Mouse (Mus musculus): ENCODE data around the gene Sv2a.

The Sv2a gene

GRCm38 (mm10) chr3:96180727-96181477 is at the start of gene Sv2a:
TSS of gene Sv2a (plus strand) at chr3:96181151.
- CTCF ChIA-PET, result interaction anchor here (0.6 kb wide), 1 partner anchor 317 kb away, joined by 3 read pairs; no protein-coding TSS in a partner anchor

GRCm38 (mm10) chr3:96132478-96132877 is 48.5 kb upstream of the Sv2a start:
- CTCF ChIA-PET, result no interaction called here

DNA sequence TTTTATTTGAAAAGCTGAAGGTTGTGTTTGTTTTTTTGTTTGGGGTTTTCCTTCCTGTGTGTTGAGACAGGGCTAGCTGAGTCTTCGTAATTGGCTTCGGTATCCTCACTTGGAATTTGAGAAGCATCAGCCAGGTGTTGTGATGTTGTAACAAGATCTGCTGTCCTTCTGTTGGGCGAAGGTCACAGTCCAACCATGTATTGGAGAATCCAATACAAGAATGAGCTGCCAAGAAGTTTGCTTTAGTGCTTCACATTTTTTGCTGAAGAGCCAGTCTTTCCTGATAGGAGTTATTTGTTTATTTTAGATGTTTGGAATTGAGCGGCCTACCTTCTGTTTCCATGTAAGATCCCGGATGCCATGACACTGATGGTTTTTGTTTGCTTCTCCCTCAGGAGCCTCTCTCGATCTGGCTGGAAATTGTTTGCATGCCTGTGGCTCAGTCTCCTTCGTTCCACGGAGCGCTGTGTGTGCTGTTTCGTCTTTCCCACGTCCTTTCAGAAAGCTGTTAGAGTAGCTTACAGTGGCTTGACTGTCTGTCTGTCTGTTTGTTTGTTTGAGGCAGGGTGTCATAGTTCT is 47.5 kb upstream of the Sv2a start:
- CTCF ChIA-PET, result no interaction called here

GRCm38 (mm10) chr3:96135011-96135410 is 45.9 kb upstream of the Sv2a start:
- CTCF ChIA-PET, result interaction anchor here (0.6 kb wide), 1 partner anchor 441 kb away, joined by 4 read pairs; no protein-coding TSS in a partner anchor

- CTCF ChIA-PET, result interaction anchor here (1.0 to 2.4 kb wide), 7 partner anchors 22 to 89 kb away, joined by 3 to 12 read pairs (median 3); no protein-coding TSS in a partner anchor
These were observed 33.0 kb upstream of the Sv2a start for GRCm38 (mm10) chr3:96147950-96148349.

DNA sequence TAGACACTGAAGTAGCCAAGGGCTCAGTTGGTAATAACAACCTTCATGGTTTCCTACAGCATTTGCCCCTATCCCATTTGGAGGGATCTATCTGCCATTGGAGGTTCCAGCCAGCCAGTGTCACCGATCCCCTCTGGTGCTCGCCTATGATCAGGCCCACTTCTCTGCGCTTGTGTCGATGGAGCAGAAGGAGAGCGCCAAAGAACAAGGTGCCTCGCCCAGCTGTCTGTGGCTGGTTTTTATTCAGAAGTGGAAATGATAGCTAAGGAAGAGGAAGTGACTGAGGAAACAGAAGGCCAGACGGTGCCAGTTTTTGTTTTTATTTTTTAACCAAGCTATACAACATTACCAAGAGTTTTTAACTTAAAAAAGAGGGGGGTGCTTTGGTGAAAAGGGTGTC is 29.1 kb upstream of the Sv2a start:
- CTCF ChIA-PET, result interaction anchor here (0.6 kb wide), 1 partner anchor 225 kb away, joined by 3 read pairs; no protein-coding TSS in a partner anchor

GRCm38 (mm10) chr3:96152611-96153010 is 28.3 kb upstream of the Sv2a start:
- CTCF ChIA-PET, result interaction anchor here (0.7 to 1.5 kb wide), 2 partner anchors 73 to 94 kb away, joined by 3 read pairs; partner anchors contain the start of gene Vps45

DNA sequence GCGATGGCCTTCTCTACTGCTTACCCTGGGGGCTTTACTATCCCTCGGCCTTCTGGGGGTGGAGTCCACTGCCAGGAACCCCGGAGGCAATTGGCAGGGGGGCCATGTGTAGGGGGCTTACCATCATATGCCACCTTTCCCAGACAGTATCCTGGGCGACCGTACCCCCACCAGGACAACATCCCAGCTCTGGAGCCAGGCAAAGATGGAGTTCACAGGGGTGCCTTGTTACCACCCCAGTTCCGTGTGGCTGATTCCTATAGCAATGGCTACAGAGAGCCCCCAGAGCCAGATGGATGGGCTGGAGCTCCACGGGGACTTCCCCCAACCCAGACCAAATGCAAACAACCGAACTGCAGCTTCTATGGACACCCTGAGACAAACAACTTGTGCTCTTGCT is 25.4 kb upstream of the Sv2a start:
- CTCF ChIA-PET, result interaction anchor here (1.6 kb wide), 1 partner anchor 10 kb away, joined by 4 read pairs; no protein-coding TSS in a partner anchor

GRCm38 (mm10) chr3:96159820-96160219 is 21.1 kb upstream of the Sv2a start:
- CTCF ChIA-PET, result interaction anchor here (0.5 to 1.4 kb wide), 4 partner anchors 37 to 824 kb away, joined by 3 to 7 read pairs (median 4); no protein-coding TSS in a partner anchor

GRCm38 (mm10) chr3:96160222-96160802 is 20.6 kb upstream of the Sv2a start:
- CTCF ChIA-PET, result interaction anchor here (0.6 to 1.4 kb wide), 2 partner anchors 36 to 254 kb away, joined by 3 to 4 read pairs; no protein-coding TSS in a partner anchor

- CTCF ChIA-PET, result interaction anchor here (0.8 kb wide), 1 partner anchor 96 kb away, joined by 3 read pairs; no protein-coding TSS in a partner anchor
These were observed 20.0 kb upstream of the Sv2a start for GRCm38 (mm10) chr3:96160803-96161516.

GRCm38 (mm10) chr3:96161869-96162840 is 18.8 kb upstream of the Sv2a start, which contains the start of gene Mtmr11:
TSS of gene Mtmr11 (plus strand) at chr3:96162004.
- CTCF ChIA-PET, result interaction anchor here (0.8 to 1.0 kb wide), 2 partner anchors 17 to 98 kb away, joined by 3 read pairs; no protein-coding TSS in a partner anchor

DNA sequence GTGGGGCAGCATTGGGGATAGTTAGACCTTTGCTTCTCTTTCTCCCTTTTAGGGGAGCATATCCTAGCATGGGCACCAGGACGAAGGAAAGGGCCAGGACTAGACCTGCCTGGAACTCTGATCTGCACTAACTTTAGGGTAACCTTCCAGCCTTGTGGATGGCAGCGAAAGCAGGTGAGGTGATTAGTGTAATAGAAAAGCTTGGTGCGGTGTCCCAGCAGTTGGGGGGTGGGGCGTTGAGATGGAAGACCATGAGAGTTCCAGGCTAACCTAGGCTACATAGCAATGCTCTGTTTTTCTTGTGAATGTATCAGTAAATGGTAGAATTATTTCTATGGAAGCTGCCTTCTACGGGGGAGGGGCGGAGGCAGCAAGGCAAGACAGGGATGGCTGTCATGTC is 17.9 kb upstream of the Sv2a start:
- CTCF ChIA-PET, result no interaction called here

DNA sequence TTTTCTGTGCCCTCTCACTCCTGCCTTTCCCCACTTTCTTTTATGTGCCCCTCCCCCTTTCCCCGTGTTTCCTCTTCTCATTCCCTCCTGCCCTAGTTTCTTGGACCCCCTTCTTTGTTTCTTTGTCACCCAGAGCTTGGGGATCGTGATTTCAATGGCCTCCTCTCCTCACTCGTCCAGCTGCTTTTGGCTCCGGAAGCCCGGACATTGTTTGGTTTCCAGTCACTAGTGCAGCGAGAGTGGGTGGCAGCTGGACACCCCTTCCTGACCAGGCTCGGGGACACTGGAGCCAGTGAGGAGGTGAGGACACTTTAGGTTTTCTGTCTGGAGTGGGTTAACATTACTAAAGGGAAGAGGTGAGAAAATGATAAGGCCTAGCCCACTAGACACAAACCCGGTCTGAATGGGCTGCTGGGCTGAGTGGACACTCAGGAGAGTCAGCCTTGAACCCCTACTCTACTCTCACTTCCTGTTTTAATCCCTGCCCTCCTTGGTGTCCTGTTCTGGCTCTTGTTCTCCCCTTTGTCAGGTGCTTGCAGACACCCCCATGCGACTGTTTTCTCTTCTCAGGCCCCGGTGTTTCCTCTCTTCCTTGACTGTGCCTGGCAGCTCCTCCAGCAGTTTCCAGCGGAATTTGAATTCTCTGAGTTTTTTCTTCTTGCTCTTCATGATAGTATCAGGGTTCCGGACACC is 12.3 kb upstream of the Sv2a start:
- CTCF ChIA-PET, result no interaction called here

- CTCF ChIA-PET, result interaction anchor here (1.4 kb wide), 1 partner anchor 22 kb away, joined by 3 read pairs; no protein-coding TSS in a partner anchor
These were observed 10.7 kb upstream of the Sv2a start for GRCm38 (mm10) chr3:96170276-96170675.

DNA sequence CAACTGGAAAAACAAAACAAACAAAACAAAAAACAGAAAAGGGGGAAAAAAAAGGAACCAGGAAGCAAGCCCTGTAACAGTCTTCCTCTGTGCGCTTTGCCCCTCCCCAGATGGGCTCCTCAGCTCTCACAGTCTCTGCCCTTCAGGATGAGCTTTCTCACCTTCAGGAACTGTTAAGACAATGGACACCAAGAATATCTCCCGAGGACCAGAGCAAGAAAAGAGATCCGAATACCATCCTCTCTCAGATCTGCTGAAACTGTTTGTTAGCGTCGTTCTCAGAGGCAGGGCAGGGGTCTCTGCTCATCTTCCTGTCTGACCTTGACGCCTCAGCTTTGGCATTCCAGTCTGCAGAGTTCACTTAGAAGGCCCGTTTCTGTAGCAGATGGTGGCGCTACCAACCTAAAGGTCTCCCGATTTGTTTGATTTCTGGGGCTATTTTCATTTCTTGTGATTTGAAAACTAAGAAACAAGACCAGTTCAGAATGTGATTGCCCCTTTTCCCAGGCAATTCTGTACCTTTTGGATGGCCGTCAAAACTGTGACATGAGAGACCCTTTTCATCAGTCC is 9.9 kb upstream of the Sv2a start:
- CTCF ChIA-PET, result interaction anchor here (1.4 kb wide), 1 partner anchor 23 kb away, joined by 3 read pairs; no protein-coding TSS in a partner anchor

DNA sequence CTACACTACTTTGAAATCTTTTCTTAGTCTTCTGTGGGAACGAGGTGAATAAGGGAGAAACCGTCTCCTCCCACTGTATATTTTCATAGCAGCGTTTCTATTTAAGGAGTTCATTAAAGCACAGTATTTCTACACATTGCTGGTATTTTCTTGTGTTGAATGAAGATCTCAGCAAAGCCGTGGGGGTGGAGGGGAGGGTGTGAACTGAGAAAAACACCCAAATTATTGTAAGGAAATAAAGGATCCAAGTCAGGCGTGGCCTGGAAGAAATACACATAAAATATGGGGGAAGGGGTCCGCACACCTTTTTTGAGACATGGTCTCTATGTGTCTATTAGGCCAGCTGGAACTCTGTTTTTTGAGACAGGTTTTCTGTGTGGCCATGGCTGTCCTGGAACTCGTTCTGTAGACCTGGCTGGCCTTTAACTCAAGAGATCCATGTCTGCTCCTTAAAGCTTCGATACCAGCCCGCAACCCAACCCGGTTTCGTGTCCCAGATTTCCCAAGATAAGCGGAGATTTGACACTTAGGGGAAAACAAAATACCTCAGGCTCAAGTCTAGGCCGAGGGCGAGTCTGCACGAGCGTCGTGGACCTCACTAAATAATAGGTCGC is 9.3 kb upstream of the Sv2a start:
- CTCF ChIA-PET, result no interaction called here
